Mouse (Mus musculus): Measurements from ENCODE around the gene Ddc. TPM values are rescaled to one million over a fixed set of nuclear protein-coding genes. Genes with fewer than 3 reads are reported as not detected.

The Ddc gene
- polyA plus RNA-seq, 1 experiment from 2014 or later: 20.7 TPM

DNA sequence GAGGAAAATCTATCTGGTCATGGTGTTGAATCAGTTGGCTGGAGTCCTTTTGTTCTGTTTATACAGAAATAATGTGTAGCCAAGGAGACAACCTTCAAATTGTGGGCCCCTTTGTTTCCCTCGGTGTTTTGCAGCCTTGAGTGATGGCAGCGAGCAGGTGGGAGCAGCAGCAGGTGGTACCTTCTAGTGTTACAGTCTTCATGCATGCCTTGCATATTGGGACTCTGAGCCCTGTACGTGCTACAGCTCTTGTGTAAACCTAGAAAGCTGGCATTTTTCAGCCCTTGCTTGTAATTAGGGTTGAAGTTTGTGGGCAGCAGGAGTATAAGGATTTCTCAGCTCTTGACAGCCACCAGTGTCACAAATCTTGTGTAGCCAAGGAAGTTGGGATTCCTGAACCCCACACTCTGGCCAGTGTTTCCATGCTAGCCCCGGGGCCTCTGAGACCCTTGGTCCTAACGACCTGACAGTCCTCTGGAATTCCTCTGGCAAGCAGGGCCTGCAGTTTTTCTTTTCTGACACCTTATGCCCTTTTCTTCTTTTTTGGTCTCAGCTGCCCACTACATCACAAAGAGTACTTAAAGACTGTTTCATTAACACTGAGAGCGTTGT lies 42.8 kb downstream of the Ddc start:
- Histone ChIP-seq H3K4me3 (replicated peaks) (no peak overlapping the region), H3K36me3 (no peaks in the 10 kb centered on the region), H3K4me1 (peaks cover 26% of the 10 kb centered on the region), H3K27me3 (no peaks in the 10 kb centered on the region), H3K9me3 (replicated peaks) (no peaks in the 10 kb centered on the region), H3K9ac (no peak overlapping the region), H3K4me2 (replicated peaks) (no peak overlapping the region), H3K27ac (replicated peaks) (peak overlapping the region; percentile 83)
- 36% methylated on average over 6 of the region's 6 CpGs for WGBS
- ATAC-seq (ENCODE audit: insufficient number of reproducible peaks, low FRiP score, low TSS enrichment, low read depth): peak; percentile 76; the same call in 1 of the 2 replicates

DNA sequence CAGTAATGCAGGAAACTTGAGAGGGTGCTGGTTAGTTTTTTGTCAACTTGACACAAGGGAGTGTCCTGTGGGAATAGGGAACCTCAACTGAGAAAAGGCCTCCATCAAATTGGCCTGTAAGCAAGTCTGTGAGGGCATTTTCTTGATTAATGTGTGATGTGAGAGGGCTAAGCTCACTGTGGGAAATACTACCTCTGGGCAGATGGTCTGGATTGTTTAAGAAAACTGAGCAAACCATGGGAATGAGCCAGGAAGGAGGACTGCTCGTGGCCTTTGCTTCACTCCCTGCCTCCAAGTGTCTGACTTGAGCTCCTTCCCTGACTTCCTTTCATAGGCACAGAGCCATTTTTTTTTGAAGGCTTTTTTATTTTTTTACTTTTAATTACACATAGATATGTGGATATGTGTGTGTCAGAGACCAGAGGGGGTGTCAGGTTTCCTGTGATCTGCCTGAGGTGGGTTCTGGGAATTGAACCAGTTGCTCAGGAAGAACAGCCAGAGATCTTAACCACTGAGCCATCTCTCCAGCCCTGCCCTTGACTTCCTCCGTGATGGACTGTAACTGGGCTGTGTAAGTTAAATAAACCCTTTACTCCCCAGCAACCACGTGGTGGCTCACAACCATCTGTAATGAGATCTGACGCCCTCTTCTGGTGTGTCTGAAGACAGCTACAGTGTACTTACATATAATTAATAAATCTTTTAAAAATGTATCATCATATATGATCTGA lies 44.0 kb downstream of the Ddc start:
- WGBS: 37% methylated on average over 4 of the region's 4 CpGs

DNA sequence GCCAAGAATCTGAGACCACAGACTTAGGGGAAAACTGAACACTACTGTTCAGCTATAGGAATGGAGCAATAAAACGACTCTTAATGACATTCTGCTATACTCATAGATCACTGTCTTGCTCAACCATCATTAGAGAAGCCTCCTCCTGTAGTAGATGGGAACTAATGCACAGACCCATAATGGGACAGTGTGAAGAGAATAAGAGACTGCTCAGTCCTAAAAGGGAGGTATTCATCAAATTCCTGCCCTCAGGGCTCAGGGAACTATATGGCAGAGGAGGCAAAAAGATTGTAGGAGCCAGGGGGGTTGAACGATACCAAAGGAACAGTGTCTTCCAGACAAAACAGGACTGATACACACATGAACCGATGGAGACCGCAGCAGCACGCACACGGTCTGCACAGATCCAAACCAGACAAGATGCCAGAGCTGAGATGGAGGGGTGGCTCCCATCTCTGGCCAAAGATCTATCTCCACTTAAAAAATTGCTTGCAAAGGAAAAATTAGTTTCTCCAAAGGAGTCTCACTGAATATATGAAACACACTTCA lies 45.9 kb downstream of the Ddc start:
- H3K27ac ChIP-seq (replicated peaks): peak overlapping the region; percentile 86
- H3K9ac ChIP-seq: no peak overlapping the region
- peaks cover 36% of the 10 kb centered on the region for H3K4me1 ChIP-seq
- no peaks in the 10 kb centered on the region for H3K27me3 ChIP-seq
- 34% methylated on average over 6 of the region's 6 CpGs for WGBS
- no peaks in the 10 kb centered on the region for H3K9me3 ChIP-seq (replicated peaks)
- ATAC-seq (ENCODE audit: insufficient number of reproducible peaks, low FRiP score, low TSS enrichment, low read depth): no peak
- H3K4me3 ChIP-seq (replicated peaks): no peak overlapping the region
- no peaks in the 10 kb centered on the region for H3K36me3 ChIP-seq
- no peak overlapping the region for H3K4me2 ChIP-seq (replicated peaks)

More for the DNA sequence above, 44.0 kb downstream of the Ddc start:
- no peak overlapping the region for H3K9ac ChIP-seq
- H3K36me3 ChIP-seq: no peaks in the 10 kb centered on the region
- H3K4me1 ChIP-seq: peaks cover 31% of the 10 kb centered on the region
- no peak overlapping the region for H3K4me2 ChIP-seq (replicated peaks)
- no peaks in the 10 kb centered on the region for H3K27me3 ChIP-seq
- H3K9me3 ChIP-seq (replicated peaks): no peaks in the 10 kb centered on the region
- peak; percentile 55 for ATAC-seq (ENCODE audit: insufficient number of reproducible peaks, low FRiP score, low TSS enrichment, low read depth)
- H3K4me3 ChIP-seq (replicated peaks): no peak overlapping the region
- peak overlapping the region; percentile 83 for H3K27ac ChIP-seq (replicated peaks)

DNA sequence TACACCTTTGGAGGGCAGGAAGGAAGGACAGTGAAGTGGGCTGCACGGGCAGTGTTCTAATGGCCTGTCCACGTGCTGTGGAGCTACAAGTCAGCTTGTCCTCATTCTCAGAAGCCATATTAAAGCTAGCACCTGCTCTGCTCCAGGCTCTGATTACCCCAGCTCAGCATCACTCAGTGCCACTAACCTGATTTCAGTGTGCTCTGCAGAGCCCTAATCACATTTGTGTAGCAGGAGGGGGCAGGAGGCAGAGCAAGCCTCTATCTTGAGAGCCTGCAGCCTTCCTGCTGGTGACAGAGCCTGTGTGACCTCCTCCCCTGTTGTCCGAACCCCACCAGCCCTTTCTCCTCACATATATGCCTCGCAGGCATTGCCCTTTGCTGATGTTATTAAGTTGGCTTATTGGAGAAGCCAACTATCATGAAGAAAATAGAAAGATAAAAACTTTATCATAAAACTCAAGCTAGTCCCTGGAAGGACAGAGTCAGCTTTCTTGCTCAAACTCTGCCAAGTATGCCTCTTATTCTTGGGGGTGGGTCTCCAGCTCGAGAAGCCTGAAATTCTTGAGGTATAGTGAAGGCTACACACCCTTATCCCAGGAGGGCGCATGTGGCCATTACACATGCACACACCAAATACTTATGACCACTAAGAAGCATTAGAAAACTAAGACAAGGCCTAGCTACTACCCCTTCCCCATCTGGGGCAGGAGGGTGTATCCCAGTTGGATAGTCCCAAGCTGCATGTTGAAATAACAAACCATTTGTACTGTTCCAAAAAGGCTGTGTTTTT lies 47.3 kb downstream of the Ddc start:
- H3K4me1 ChIP-seq: peaks cover 33% of the 10 kb centered on the region
- no peaks in the 10 kb centered on the region for H3K27me3 ChIP-seq
- H3K36me3 ChIP-seq: no peaks in the 10 kb centered on the region
- H3K4me2 ChIP-seq (replicated peaks): no peak overlapping the region
- no peak overlapping the region for H3K4me3 ChIP-seq (replicated peaks)
- H3K27ac ChIP-seq (replicated peaks): peak overlapping the region; percentile 86
- no peak overlapping the region for H3K9ac ChIP-seq
- no peak for ATAC-seq (ENCODE audit: insufficient number of reproducible peaks, low FRiP score, low TSS enrichment, low read depth)
- 59% methylated on average over 6 of the region's 6 CpGs for WGBS
- no peaks in the 10 kb centered on the region for H3K9me3 ChIP-seq (replicated peaks)

DNA sequence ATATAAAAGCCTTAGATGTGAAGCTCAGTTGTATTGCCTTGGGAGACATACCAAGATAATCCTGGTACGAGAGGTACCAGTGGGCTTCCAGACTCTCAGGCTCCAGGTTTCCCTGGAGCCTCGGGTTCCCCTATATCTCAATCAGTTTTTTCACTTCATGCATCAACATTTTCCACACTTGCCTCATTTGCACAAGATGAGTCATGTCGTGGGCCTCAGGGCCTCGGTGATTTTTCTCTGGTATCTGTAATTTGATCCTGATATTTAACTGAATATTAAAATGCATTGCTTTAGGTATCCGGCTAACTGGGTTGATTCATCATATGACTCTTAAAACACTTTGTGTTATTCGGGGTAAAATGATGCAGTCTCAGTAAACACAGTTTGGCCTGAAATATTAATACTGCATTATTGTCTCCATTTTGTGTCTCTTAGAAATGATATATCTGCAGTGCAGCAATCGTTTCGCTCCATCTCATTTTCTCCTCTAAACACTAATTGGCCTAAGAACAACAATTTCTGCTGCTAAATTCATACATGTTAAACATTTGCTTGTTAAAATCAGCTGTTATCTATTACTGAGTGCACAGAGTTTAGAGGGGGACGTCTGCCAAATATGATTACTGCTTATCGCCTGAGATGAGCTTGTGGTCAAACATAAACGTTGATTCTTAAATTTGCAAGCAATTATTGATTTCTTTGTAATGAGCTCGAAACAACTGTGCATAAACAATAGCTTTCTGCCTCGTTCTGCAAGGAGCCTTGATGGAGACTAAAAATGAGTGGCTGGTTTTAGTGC lies 48.2 kb downstream of the Ddc start:
- ATAC-seq (ENCODE audit: insufficient number of reproducible peaks, low FRiP score, low TSS enrichment, low read depth): no peak
- WGBS: 30% methylated on average over 13 of the region's 13 CpGs

DNA sequence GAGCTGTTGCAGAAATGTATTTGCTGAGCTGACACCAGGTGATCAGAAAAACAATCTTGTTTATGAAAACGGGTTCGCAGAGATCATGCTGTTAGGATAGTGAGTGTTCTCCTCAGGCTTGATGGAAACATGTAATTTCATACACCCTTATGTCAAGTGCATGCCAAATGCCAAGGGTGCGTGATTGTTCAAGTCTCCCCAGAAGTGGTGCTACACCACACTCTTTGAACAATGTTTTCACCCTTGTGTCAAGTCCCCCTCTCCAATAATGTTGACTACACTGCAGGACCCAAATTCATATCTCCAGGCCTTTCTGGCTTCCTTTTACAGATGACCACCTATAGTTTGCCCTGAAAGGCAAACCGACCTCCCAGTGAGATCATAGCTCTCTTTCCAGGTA lies 49.5 kb downstream of the Ddc start:
- Histone ChIP-seq H3K4me1 (peaks cover 30% of the 10 kb centered on the region), H3K27ac (replicated peaks) (0 out of 2 replicates have a peak overlapping the region, but pooled peaks have one; percentile 55), H3K4me3 (replicated peaks) (no peak overlapping the region), H3K36me3 (no peaks in the 10 kb centered on the region), H3K9ac (no peak overlapping the region), H3K9me3 (replicated peaks) (no peaks in the 10 kb centered on the region), H3K4me2 (replicated peaks) (no peak overlapping the region), H3K27me3 (no peaks in the 10 kb centered on the region)
- WGBS: 89% methylated on average over 4 of the region's 4 CpGs
- no peak for ATAC-seq (ENCODE audit: insufficient number of reproducible peaks, low FRiP score, low TSS enrichment, low read depth)

More for the DNA sequence above, 48.2 kb downstream of the Ddc start:
- H3K9ac ChIP-seq: no peak overlapping the region
- peak overlapping the region; percentile 86 for H3K27ac ChIP-seq (replicated peaks)
- H3K9me3 ChIP-seq (replicated peaks): no peaks in the 10 kb centered on the region
- peaks cover 30% of the 10 kb centered on the region for H3K4me1 ChIP-seq
- H3K4me2 ChIP-seq (replicated peaks): no peak overlapping the region
- H3K36me3 ChIP-seq: no peaks in the 10 kb centered on the region
- no peak overlapping the region for H3K4me3 ChIP-seq (replicated peaks)
- no peaks in the 10 kb centered on the region for H3K27me3 ChIP-seq

DNA sequence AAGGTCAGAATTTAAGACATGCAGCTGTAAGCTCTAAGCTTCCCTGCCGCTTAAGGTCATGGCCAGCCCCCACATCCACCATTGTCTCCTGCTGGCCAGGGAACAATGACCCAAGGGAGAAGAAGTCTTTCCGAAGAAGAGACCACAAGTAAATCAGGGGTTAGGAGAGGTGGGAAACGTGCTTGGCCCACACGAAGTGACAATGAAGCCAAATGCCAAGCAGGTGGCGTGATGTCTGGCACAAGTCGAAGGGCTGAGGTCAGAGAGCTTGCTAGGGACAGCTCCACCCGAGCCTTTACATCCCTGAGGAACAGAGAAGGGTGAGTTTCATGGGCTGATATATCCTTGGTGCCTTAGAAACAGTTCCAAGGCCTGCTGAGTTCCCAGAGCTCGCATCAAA lies 52.9 kb downstream of the Ddc start:
- H3K4me1 ChIP-seq: peaks cover 23% of the 10 kb centered on the region
- H3K27me3 ChIP-seq: no peaks in the 10 kb centered on the region
- peak overlapping the region; percentile 85 for H3K27ac ChIP-seq (replicated peaks)
- H3K4me2 ChIP-seq (replicated peaks): no peak overlapping the region
- 61% methylated on average over 8 of the region's 8 CpGs for WGBS
- H3K9ac ChIP-seq: no peak overlapping the region
- no peaks in the 10 kb centered on the region for H3K9me3 ChIP-seq (replicated peaks)
- no peak overlapping the region for H3K4me3 ChIP-seq (replicated peaks)
- ATAC-seq (ENCODE audit: insufficient number of reproducible peaks, low FRiP score, low TSS enrichment, low read depth): no peak
- H3K36me3 ChIP-seq: no peaks in the 10 kb centered on the region

DNA sequence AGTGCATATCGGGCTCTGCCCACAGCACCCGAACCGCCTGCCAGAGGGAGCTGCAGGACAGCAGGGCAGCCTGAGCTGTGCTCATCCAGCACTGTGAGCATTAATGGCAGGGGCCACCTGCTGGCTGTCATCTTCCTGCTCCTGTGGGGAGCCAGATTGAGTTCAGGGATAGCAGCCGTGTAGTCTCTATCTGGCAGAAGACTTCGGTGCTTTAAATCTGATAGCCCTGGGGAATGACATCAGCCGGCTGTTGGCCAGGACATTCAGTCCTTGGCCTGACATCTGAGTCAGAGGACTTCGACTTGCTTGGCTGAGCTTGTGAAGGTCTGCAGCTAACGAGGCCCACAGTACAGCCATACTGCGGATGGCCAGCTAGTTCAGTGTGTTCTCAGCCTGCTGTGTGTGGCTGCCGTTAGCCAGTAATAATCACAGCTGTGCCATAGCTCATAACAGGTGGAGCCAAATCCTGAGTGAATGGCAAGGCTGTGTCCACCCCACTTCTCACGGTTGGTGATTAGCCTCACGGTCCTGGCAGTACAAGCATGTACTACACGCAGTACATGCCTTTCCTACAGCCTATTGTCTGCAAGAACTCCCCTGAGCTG lies 53.5 kb downstream of the Ddc start:
- 41% methylated on average over 13 of the region's 13 CpGs for WGBS
- no peak overlapping the region for H3K4me2 ChIP-seq (replicated peaks)
- H3K36me3 ChIP-seq: no peaks in the 10 kb centered on the region
- H3K9ac ChIP-seq: no peak overlapping the region
- H3K27ac ChIP-seq (replicated peaks): peak overlapping the region; percentile 85
- ATAC-seq (ENCODE audit: insufficient number of reproducible peaks, low FRiP score, low TSS enrichment, low read depth): peak; percentile 88
- peaks cover 22% of the 10 kb centered on the region for H3K4me1 ChIP-seq
- no peaks in the 10 kb centered on the region for H3K9me3 ChIP-seq (replicated peaks)
- H3K27me3 ChIP-seq: no peaks in the 10 kb centered on the region
- H3K4me3 ChIP-seq (replicated peaks): no peak overlapping the region

DNA sequence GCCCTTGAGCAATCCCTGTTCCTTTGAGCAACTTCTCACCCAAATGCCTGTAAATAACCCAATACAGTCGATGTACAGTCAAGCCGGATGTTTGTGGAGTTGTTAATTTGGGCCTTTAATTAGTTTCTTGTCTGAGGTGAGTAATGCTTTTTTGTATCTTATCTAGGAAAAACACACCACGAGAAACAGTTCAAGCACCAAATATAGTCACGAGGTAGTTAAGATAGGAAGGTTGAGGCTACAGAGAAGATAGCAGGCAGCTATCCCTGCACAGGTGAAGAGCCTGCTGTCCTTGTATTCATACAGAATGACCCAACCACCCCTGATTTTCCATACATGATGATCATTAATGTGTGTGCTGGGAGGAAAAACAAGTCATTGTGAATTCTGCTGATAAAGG lies 56.4 kb downstream of the Ddc start:
- Histone ChIP-seq H3K36me3 (no peaks in the 10 kb centered on the region), H3K4me2 (replicated peaks) (no peak overlapping the region), H3K27ac (replicated peaks) (no peak overlapping the region), H3K27me3 (no peaks in the 10 kb centered on the region), H3K9me3 (replicated peaks) (no peaks in the 10 kb centered on the region), H3K4me1 (peaks cover 33% of the 10 kb centered on the region), H3K9ac (no peak overlapping the region), H3K4me3 (replicated peaks) (no peak overlapping the region)
- WGBS: 75% methylated on average over 4 of the region's 4 CpGs
- ATAC-seq (ENCODE audit: insufficient number of reproducible peaks, low FRiP score, low TSS enrichment, low read depth): no peak

DNA sequence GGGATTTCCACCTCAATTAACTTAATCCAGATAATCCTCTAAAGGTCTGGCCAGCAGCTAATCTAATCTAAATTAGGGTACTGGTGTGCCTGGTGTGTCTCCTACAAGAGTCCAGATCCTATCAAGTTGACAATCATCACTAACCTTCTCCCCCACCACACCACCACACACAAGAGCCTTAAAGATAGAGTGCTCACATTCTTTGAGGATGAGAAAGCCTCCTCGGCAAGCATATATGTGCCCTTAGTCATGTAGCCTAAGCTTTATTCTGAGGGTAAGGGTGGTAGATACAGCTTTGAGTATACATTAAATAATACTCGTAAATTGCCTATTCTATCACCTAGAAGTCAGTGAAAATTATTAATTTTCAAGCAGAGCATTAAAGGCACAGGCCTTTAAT lies 57.2 kb downstream of the Ddc start:
- ATAC-seq (ENCODE audit: insufficient number of reproducible peaks, low FRiP score, low TSS enrichment, low read depth): no peak
- H3K9ac ChIP-seq: no peak overlapping the region
- peaks cover 33% of the 10 kb centered on the region for H3K4me1 ChIP-seq
- 66% methylated on average over 2 of the region's 2 CpGs for WGBS
- no peaks in the 10 kb centered on the region for H3K36me3 ChIP-seq
- no peak overlapping the region for H3K4me2 ChIP-seq (replicated peaks)
- H3K9me3 ChIP-seq (replicated peaks): no peaks in the 10 kb centered on the region
- H3K27me3 ChIP-seq: no peaks in the 10 kb centered on the region
- no peak overlapping the region for H3K4me3 ChIP-seq (replicated peaks)
- 0 out of 2 replicates have a peak overlapping the region, but pooled peaks have one; percentile 22 for H3K27ac ChIP-seq (replicated peaks)

Data from embryonic facial prominence, embryonic 15.5 days (tissue).